Mouse (Mus musculus): ENCODE measurements around the gene Bphl. TPM values are rescaled to one million over a fixed set of nuclear protein-coding genes. Genes with fewer than 3 reads are reported as not detected.
"Not testable (repeated sequence)": the region's sequence is repeated elsewhere in the genome, so short reads cannot be mapped to it uniquely, and the experiment has no call there.

Gene Bphl
- polyA plus RNA-seq, 1 experiment from 2014 or later = 46.1 TPM

GRCm38 (mm10) chr13:34076561-34077491, 39.4 kb downstream of the Bphl start:
- Histone ChIP-seq H3K9me3 (no peaks in the 10 kb centered on the region), H3K4me2 (peak overlapping the region; percentile 95), H3K36me3 (peaks cover 8% of the 10 kb centered on the region; the same call in 1 of the 2 replicates), H3K27ac (no peak overlapping the region), H3K4me1 (replicated peaks) (peaks cover 16% of the 10 kb centered on the region), H3K4me3 (replicated peaks) (peak overlapping the region; percentile 63), H3K9ac (replicated peaks) (no peak overlapping the region), H3K27me3 (no peaks in the 10 kb centered on the region; the same call in 1 of the 2 replicates)
- ATAC-seq (ENCODE audit: insufficient number of reproducible peaks, insufficient read depth, low FRiP score, low TSS enrichment, low read depth) = no peak
- 58% methylated on average over 20 of the region's 20 CpGs for WGBS

- Histone ChIP-seq H3K36me3 (peaks cover 8% of the 10 kb centered on the region; the same call in 1 of the 2 replicates), H3K27ac (no peak within 1 kb of the TSS), H3K4me2 (peak within 1 kb of the TSS; percentile 95), H3K9me3 (no peaks in the 10 kb centered on the region), H3K4me3 (replicated peaks) (peak within 1 kb of the TSS; percentile 63), H3K4me1 (replicated peaks) (peaks cover 16% of the 10 kb centered on the region), H3K27me3 (no peaks in the 10 kb centered on the region; the same call in 1 of the 2 replicates), H3K9ac (replicated peaks) (peak within 1 kb of the TSS; percentile 66)
- ATAC-seq (ENCODE audit: insufficient number of reproducible peaks, insufficient read depth, low FRiP score, low TSS enrichment, low read depth) = peak; percentile 89
- WGBS = under 1% methylated on average over 45 of the region's 45 CpGs
These were observed 40.3 kb downstream of the Bphl start, which contains the start of gene Tubb2a for GRCm38 (mm10) chr13:34077492-34078271. Gene Tubb2a (minus strand): TSS chr13:34078007.

DNA sequence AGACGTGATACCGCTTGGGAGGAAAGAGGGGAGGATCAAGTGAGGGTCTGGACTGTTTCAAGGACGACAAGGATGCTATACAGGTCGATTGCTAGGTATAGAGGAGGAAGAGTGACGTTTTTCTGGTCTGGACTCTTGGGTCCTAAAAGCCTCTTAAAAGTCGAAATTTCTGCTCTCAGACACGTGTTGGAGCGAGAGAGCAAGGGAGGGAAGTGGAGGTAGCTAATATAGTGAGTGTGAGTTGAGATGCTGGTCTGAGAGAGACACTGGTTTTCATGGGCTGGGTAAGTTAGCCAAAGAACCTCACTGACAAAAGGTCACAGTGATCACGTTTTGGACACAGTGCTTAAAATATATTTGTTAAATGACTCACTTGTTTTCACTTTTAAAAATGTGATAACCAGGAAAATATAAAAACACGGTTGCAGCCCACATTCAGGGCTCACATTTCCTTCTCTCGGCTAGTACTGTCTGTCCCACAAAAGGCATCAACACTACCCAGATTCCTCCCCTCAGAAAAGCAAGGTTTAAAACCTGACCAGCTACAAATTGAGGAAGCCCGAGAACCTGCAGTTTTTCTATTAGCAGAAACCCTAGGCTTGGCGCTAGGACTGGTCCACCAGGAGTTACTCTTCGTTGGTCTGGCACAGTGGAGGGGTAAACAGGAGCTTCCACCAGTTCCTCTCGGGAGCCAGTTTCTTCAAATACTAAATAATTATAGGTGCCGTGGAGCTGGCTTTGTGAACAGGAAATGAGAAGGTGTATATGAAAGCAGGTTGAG, 41.3 kb downstream of the Bphl start:
- Histone ChIP-seq H3K27ac (no peak overlapping the region), H3K4me3 (replicated peaks) (peak overlapping the region; percentile 63), H3K36me3 (peaks cover 5% of the 10 kb centered on the region; the same call in 1 of the 2 replicates), H3K4me2 (peak overlapping the region; percentile 95), H3K4me1 (replicated peaks) (peaks cover 16% of the 10 kb centered on the region), H3K9ac (replicated peaks) (peak overlapping the region; percentile 66; the same call in 1 of the 2 replicates), H3K9me3 (no peaks in the 10 kb centered on the region), H3K27me3 (no peaks in the 10 kb centered on the region; the same call in 1 of the 2 replicates)
- WGBS = 29% methylated on average over 16 of the region's 16 CpGs
- ATAC-seq (ENCODE audit: insufficient number of reproducible peaks, insufficient read depth, low FRiP score, low TSS enrichment, low read depth) = no peak

DNA sequence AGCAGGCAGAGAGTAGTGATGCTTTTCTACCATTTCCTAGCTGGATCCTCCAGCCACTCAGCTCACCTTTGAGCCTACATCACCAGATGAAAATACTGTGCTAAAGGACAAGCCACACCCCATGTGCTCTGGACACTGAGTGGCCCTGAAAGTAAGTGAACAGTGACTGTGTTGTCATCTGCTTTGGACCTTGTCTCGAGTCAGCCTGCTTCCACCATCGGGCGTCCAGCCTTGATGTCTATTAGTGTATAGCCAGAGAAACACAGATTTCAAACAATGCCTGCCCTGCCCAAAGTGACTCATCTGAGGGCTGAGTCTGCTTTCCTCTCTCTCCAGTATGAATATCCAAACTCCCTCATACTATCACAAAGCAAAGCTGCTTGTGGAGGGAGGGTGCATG, 42.4 kb downstream of the Bphl start:
- no peaks in the 10 kb centered on the region for H3K9me3 ChIP-seq
- H3K27ac ChIP-seq = no peak overlapping the region
- H3K4me3 ChIP-seq (replicated peaks) = no peak overlapping the region
- WGBS = 89% methylated on average over 3 of the region's 3 CpGs
- no peak overlapping the region for H3K4me2 ChIP-seq
- no peak overlapping the region for H3K9ac ChIP-seq (replicated peaks)
- peaks cover 4% of the 10 kb centered on the region; the same call in 1 of the 2 replicates for H3K36me3 ChIP-seq
- no peak for ATAC-seq (ENCODE audit: insufficient number of reproducible peaks, insufficient read depth, low FRiP score, low TSS enrichment, low read depth)
- peaks cover 16% of the 10 kb centered on the region for H3K4me1 ChIP-seq (replicated peaks)
- no peaks in the 10 kb centered on the region; the same call in 1 of the 2 replicates for H3K27me3 ChIP-seq

DNA sequence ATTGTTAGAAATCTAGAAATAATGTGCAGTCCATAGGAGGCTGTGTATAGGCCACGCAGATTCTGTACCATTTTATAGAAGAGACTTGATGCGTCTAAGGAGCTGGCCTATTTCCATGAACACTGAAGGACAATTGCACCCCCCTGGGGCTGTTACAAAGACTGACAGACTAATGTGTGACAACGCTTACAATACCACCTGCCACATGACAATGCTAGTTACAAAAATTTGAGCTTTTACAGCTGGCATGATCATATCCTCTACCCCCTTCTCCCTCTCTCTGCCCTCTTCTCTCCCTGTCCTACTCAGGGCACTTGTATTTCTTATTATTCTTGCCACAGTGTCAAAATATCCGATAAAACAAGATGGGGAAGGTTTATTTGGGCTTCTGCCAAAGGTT, 44.5 kb downstream of the Bphl start:
- 88% methylated on average over 4 of the region's 4 CpGs for WGBS
- no peak overlapping the region for H3K4me2 ChIP-seq
- H3K36me3 ChIP-seq = no peaks in the 10 kb centered on the region
- no peaks in the 10 kb centered on the region; the same call in 1 of the 2 replicates for H3K27me3 ChIP-seq
- ATAC-seq (ENCODE audit: insufficient number of reproducible peaks, insufficient read depth, low FRiP score, low TSS enrichment, low read depth) = no peak
- H3K9ac ChIP-seq (replicated peaks) = no peak overlapping the region
- peaks cover 9% of the 10 kb centered on the region for H3K4me1 ChIP-seq (replicated peaks)
- H3K9me3 ChIP-seq = no peaks in the 10 kb centered on the region
- no peak overlapping the region for H3K4me3 ChIP-seq (replicated peaks)
- no peak overlapping the region for H3K27ac ChIP-seq

DNA sequence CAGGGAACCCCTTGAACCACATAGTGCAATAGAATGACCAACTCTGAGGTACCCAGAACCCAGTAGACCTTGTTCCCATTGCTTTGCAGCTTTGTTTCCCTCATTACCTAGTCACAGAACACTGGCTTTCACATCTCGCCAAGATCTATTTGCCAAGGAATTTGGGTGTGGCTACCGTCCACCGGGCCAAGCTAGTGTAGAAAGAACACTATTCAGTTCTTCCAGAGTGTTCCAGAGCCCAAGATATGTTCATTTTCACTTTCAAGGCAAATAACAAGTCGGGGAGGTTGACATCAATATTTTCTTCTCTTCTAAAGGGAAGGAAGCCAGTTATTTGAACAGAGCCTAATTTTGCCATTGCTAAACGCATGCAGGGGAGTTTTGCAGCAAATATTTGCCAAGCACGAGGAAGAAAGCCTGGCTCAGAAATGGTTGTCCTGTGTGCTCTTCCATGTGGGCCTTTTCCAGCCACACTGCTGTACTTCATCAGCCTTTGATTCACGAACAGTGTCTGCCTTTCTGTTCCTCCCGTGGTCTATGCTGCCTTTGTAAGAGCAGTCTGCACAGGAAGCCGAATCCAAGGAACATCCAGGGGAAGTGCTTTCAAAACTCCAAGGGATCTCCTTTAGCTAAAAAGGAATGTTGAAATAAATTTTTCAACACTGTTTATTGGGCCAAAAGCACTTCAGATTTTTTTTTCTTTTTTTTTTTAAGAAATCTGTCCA, 46.8 kb downstream of the Bphl start:
- H3K9me3 ChIP-seq = no peaks in the 10 kb centered on the region
- H3K4me1 ChIP-seq (replicated peaks) = no peaks in the 10 kb centered on the region
- H3K4me3 ChIP-seq (replicated peaks) = no peak overlapping the region
- no peak overlapping the region for H3K27ac ChIP-seq
- H3K36me3 ChIP-seq = no peaks in the 10 kb centered on the region
- 84% methylated on average over 9 of the region's 9 CpGs for WGBS
- H3K27me3 ChIP-seq = no peaks in the 10 kb centered on the region
- H3K9ac ChIP-seq (replicated peaks) = no peak overlapping the region
- ATAC-seq (ENCODE audit: insufficient number of reproducible peaks, insufficient read depth, low FRiP score, low TSS enrichment, low read depth) = no peak
- H3K4me2 ChIP-seq = no peak overlapping the region

- H3K27ac ChIP-seq = no peak overlapping the region
- no peaks in the 10 kb centered on the region for H3K9me3 ChIP-seq
- no peak overlapping the region for H3K9ac ChIP-seq (replicated peaks)
- no peaks in the 10 kb centered on the region for H3K4me1 ChIP-seq (replicated peaks)
- no peak overlapping the region for H3K4me3 ChIP-seq (replicated peaks)
- no peaks in the 10 kb centered on the region for H3K36me3 ChIP-seq
- ATAC-seq (ENCODE audit: insufficient number of reproducible peaks, insufficient read depth, low FRiP score, low TSS enrichment, low read depth) = no peak
- no peaks in the 10 kb centered on the region for H3K27me3 ChIP-seq
- H3K4me2 ChIP-seq = no peak overlapping the region
- WGBS = 65% methylated on average over 7 of the region's 7 CpGs
These were observed 49.8 kb downstream of the Bphl start for GRCm38 (mm10) chr13:34087052-34087812.

GRCm38 (mm10) chr13:34088201-34088649, 50.8 kb downstream of the Bphl start:
- H3K4me3 ChIP-seq (replicated peaks); H3K4me2 ChIP-seq; H3K9me3 ChIP-seq; H3K27me3 ChIP-seq; H3K36me3 ChIP-seq; H3K27ac ChIP-seq; ATAC-seq (ENCODE audit: insufficient number of reproducible peaks, insufficient read depth, low FRiP score, low TSS enrichment, low read depth); H3K9ac ChIP-seq (replicated peaks); H3K4me1 ChIP-seq (replicated peaks): not testable (repeated sequence)
- WGBS = 67% methylated on average over 5 of the region's 5 CpGs

- no peak for ATAC-seq (ENCODE audit: insufficient number of reproducible peaks, insufficient read depth, low FRiP score, low TSS enrichment, low read depth)
- H3K36me3 ChIP-seq = no peaks in the 10 kb centered on the region
- H3K9me3 ChIP-seq = no peaks in the 10 kb centered on the region
- no peak overlapping the region for H3K9ac ChIP-seq (replicated peaks)
- H3K27me3 ChIP-seq = no peaks in the 10 kb centered on the region
- H3K4me1 ChIP-seq (replicated peaks) = no peaks in the 10 kb centered on the region
- no peak overlapping the region for H3K4me2 ChIP-seq
- H3K27ac ChIP-seq = no peak overlapping the region
- H3K4me3 ChIP-seq (replicated peaks) = no peak overlapping the region
- WGBS = 59% methylated on average over 7 of the region's 7 CpGs
These were observed 51.5 kb downstream of the Bphl start for GRCm38 (mm10) chr13:34088871-34089288.

Measured in limb, embryonic 12.5 days (tissue).